Mouse (Mus musculus) kidney, postnatal 36 days (tissue): ENCODE measurements around the gene Gphn.
A peak's percentile ranks its signal among the peaks of the same experiment; 100 is the strongest.
"Not testable (repeated sequence)": the region's sequence is repeated elsewhere in the genome, so short reads cannot be mapped to it uniquely, and the experiment has no call there.

Source experiments
- DNase-seq, 2 experiments: peaks; one replicate each; pipeline ENCODE4 v3.0.0; 2021 to 2022; ENCODE audit warnings: mixed read lengths in 2 of 2

Gene Gphn

GRCm38 (mm10) chr12:78389267-78389666 is 163.1 kb downstream of the Gphn start:
- DNase-seq: no peak

GRCm38 (mm10) chr12:78395297-78395696 is 169.1 kb downstream of the Gphn start:
- no peak for DNase-seq

GRCm38 (mm10) chr12:78407518-78407917 is 181.3 kb downstream of the Gphn start:
- DNase-seq: not testable (repeated sequence)

- DNase-seq: no peak
Measured at GRCm38 (mm10) chr12:78522176-78522575, 296.0 kb downstream of the Gphn start.

- DNase-seq: peak in 1 of 2 experiments; percentile 2
Measured at GRCm38 (mm10) chr12:78522804-78523394, 296.7 kb downstream of the Gphn start.

GRCm38 (mm10) chr12:78537590-78537989 is 311.4 kb downstream of the Gphn start:
- DNase-seq: not testable (repeated sequence)

- DNase-seq: no peak
Measured at GRCm38 (mm10) chr12:78550913-78551312, 324.7 kb downstream of the Gphn start.

- no peak for DNase-seq
Measured at GRCm38 (mm10) chr12:78631816-78632215, 405.6 kb downstream of the Gphn start.

GRCm38 (mm10) chr12:78639466-78639865 is 413.3 kb downstream of the Gphn start:
- DNase-seq: no peak

GRCm38 (mm10) chr12:78640086-78640485 is 413.9 kb downstream of the Gphn start:
- no peak for DNase-seq

- DNase-seq: no peak
Measured at GRCm38 (mm10) chr12:78641220-78641619, 415.0 kb downstream of the Gphn start.

GRCm38 (mm10) chr12:78643691-78644090 is 417.5 kb downstream of the Gphn start:
- no peak for DNase-seq

GRCm38 (mm10) chr12:78645282-78645681 is 419.1 kb downstream of the Gphn start:
- no peak for DNase-seq

- DNase-seq: no peak
Measured at GRCm38 (mm10) chr12:78659718-78660304, 433.6 kb downstream of the Gphn start.

- no peak for DNase-seq
Measured at GRCm38 (mm10) chr12:78678101-78678806, 452.1 kb downstream of the Gphn start.

GRCm38 (mm10) chr12:78678807-78679189 is 452.6 kb downstream of the Gphn start:
- DNase-seq: no peak

- DNase-seq: no peak
Measured at GRCm38 (mm10) chr12:78681048-78681447, 454.9 kb downstream of the Gphn start.

- no peak for DNase-seq
Measured at GRCm38 (mm10) chr12:78682279-78682678, 456.1 kb downstream of the Gphn start.

GRCm38 (mm10) chr12:78685669-78686215 is 459.6 kb downstream of the Gphn start:
- DNase-seq: no peak

- DNase-seq: no peak
Measured at GRCm38 (mm10) chr12:78688876-78689275, 462.7 kb downstream of the Gphn start.

- DNase-seq: peak; percentile 8 to 19
Measured at GRCm38 (mm10) chr12:78691325-78691724, 465.1 kb downstream of the Gphn start, which contains the start of gene Fam71d. Gene Fam71d (plus strand): TSS chr12:78691535.

GRCm38 (mm10) chr12:78693281-78693680 is 467.1 kb downstream of the Gphn start:
- DNase-seq: peak; percentile 50 to 55

- no peak for DNase-seq
Measured at GRCm38 (mm10) chr12:78717783-78718182, 491.6 kb downstream of the Gphn start.

- DNase-seq: peak; percentile 2 to 28
Measured at GRCm38 (mm10) chr12:78727723-78728122, 501.5 kb downstream of the Gphn start.
